Mouse (Mus musculus) erythroblast, embryonic 14.5 days (primary cell): ENCODE data around the gene Mtf1.

Experiments
- GATA1 ChIP-seq: IDR thresholded peaks from 2 replicates; pipeline ENCODE4 v1.6.1; 2012; ENCODE audit warnings: low read length, inconsistent platforms, mixed read lengths
- TAL1 ChIP-seq: IDR thresholded peaks from 3 replicates; pipeline ENCODE4 v1.6.1; 2012; ENCODE audit warnings: low read length, inconsistent platforms, mixed read lengths

DNA sequence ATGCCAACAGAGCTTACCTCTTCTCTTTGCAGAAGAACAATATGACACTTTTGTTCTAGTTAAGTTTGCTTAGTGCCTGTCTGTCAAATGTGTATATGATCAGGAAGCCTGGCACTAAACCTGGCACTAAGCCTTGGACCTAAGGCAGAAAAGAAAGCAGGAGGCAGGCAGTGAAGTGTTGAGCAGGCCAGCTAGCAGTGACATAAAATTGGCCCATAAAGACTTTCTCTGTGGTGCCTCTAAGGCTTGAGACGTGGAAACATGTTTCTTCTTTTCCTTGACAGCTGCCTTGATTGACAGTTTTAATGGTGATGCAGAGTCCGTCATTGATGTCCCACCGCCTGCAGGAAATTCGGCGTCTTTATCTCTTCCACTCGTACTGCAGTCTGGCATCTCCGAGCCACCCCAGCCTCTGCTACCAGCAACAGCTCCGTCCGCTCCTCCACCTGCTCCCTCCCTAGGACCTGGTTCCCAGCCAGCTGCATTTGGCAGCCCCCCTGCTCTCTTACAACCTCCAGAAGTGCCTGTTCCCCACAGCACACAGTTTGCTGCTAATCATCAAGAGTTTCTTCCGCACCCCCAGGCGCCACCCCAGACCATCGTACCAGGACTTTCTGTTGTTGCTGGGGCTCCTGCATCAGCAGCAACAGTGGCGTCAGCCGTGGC is 36.3 kb downstream of the Mtf1 start:
- TF ChIP-seq GATA1: no peak
- no peak for TF ChIP-seq TAL1
